Mouse (Mus musculus): ENCODE measurements around the gene Ube2e1. TPM values are rescaled to one million over a fixed set of nuclear protein-coding genes. Genes with fewer than 3 reads are reported as not detected.
"Not testable (repeated sequence)": the region's sequence is repeated elsewhere in the genome, so short reads cannot be mapped to it uniquely, and the experiment has no call there.

The Ube2e1 gene
- polyA plus RNA-seq, 1 experiment from 2014 or later: 205 TPM

GRCm38 (mm10) chr14:18236496-18237235 is 95.0 kb downstream of the Ube2e1 start:
- not testable (repeated sequence) for H3K4me2 ChIP-seq; H3K4me1 ChIP-seq; H3K4me3 ChIP-seq; H3K36me3 ChIP-seq (replicated peaks); H3K9me3 ChIP-seq; ATAC-seq (replicated peaks); H3K27me3 ChIP-seq (replicated peaks); H3K9ac ChIP-seq; H3K27ac ChIP-seq
- WGBS: 89% methylated on average over 2 of the region's 2 CpGs

- Histone ChIP-seq H3K4me1 (0 out of 2 replicates have a peak, but pooled peaks cover 2% of the 10 kb centered on the region), H3K4me2 (no peak overlapping the region)
- WGBS: 65% methylated on average over 5 of the region's 5 CpGs
Observed at GRCm38 (mm10) chr14:18233981-18234960, 97.4 kb downstream of the Ube2e1 start.

GRCm38 (mm10) chr14:18233076-18233475 is 98.6 kb downstream of the Ube2e1 start:
- H3K4me3 ChIP-seq: no peak overlapping the region
- no peak for ATAC-seq (replicated peaks)
- WGBS: 92% methylated on average over 2 of the region's 2 CpGs
- no peaks in the 10 kb centered on the region for H3K9me3 ChIP-seq
- H3K4me2 ChIP-seq: no peak overlapping the region
- H3K36me3 ChIP-seq (replicated peaks): no peaks in the 10 kb centered on the region
- H3K27me3 ChIP-seq (replicated peaks): no peaks in the 10 kb centered on the region
- no peak overlapping the region for H3K9ac ChIP-seq
- 0 out of 2 replicates have a peak, but pooled peaks cover 2% of the 10 kb centered on the region for H3K4me1 ChIP-seq
- no peak overlapping the region for H3K27ac ChIP-seq

More at GRCm38 (mm10) chr14:18233981-18234960, 97.4 kb downstream of the Ube2e1 start:
- H3K36me3 ChIP-seq (replicated peaks): no peaks in the 10 kb centered on the region
- no peaks in the 10 kb centered on the region for H3K9me3 ChIP-seq
- H3K27ac ChIP-seq: no peak overlapping the region
- no peak overlapping the region for H3K9ac ChIP-seq
- H3K27me3 ChIP-seq (replicated peaks): no peaks in the 10 kb centered on the region
- ATAC-seq (replicated peaks): no peak
- no peak overlapping the region for H3K4me3 ChIP-seq

Other genes starting within 250 kb of the Ube2e1 start
- gene Nr1d2, start 92.7 kb downstream of the Ube2e1 start, polyA plus RNA-seq (2015; fragmentation: Nextera tagmentation; extraction: Ambion mirVana): 5.6 and 5.9 TPM in 2 replicates
- 45.3 and 47.3 TPM in 2 replicates for gene Nkiras1, start 60.7 kb downstream of the Ube2e1 start, polyA plus RNA-seq (2015; fragmentation: Nextera tagmentation; extraction: Ambion mirVana)
- gene Rpl15, start 60.5 kb downstream of the Ube2e1 start, polyA plus RNA-seq (2015; fragmentation: Nextera tagmentation; extraction: Ambion mirVana): 245 and 257 TPM in 2 replicates